Mouse (Mus musculus) E14TG2a.4 (cell line): ENCODE data around the gene Arhgap9.

ENCODE experiments used
- CTCF ChIP-seq: conservative IDR thresholded peaks from 2 replicates; pipeline ENCODE4 v1.5.1; 2014; ENCODE audit warnings: low read length
- NANOG ChIP-seq: IDR thresholded peaks from 2 replicates; pipeline ENCODE4 v1.6.1; 2014; ENCODE audit warnings: borderline replicate concordance, low read length, mixed read lengths
- POU5F1 ChIP-seq: IDR thresholded peaks from 2 replicates; pipeline ENCODE4 v1.6.1; 2014; ENCODE audit warnings: low read length, borderline replicate concordance

GRCm38 (mm10) chr10:127274261-127275022 lies 47.3 kb upstream of the Arhgap9 start:
- TF ChIP-seq CTCF (no peak), NANOG (no peak), POU5F1 (no peak)
